Mouse (Mus musculus): Measurements from ENCODE around the gene Gm10376.
"Not testable (repeated sequence)": the region's sequence is repeated elsewhere in the genome, so short reads cannot be mapped to it uniquely, and the experiment has no call there.

Gene Gm10376

DNA sequence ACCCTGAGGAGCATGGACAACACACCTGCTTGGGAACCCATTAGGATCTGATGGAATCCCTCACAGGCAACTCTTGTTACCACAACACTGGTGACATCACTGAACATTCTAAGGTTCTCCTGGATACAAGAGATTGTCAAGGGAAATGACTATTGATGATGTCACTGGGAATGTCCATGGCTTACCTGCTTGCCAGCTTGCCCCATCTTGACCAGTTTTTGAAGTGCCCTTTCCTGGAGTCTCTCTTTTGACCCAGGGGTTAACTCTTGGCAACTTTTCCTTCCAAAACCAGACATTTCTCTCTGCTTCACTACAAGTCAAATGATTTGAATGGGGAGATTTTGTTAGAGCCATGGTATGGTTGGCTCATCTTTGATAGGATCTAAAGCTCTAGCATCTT, at the start of gene Gm10376:
Gene Gm10376 (minus strand): TSS at position 101 of the 400 bp plus-strand sequence.
- not testable (repeated sequence) for DNase-seq (ENCODE audit: low spot score)

DNA sequence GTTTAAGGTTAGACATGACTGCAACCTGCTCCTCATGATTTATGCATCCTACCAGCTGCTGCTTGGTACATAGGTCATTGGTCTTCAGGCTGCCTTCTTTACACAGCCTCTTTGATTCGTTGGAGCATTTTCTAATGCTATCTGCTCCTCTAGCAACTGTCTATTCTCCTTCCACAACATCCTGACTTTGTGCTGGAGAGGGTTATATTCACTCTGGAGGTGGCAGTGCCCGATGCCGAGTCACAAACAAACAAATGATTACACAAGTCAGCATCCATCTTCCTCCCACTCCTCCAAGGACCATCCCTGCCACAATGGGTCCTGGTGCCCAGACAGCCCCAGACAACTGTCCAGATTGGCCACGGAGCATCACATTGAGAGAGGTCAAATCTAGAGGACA, 44.8 kb upstream of the Gm10376 start:
- DNase-seq (ENCODE audit: low spot score): not testable (repeated sequence)

DNA sequence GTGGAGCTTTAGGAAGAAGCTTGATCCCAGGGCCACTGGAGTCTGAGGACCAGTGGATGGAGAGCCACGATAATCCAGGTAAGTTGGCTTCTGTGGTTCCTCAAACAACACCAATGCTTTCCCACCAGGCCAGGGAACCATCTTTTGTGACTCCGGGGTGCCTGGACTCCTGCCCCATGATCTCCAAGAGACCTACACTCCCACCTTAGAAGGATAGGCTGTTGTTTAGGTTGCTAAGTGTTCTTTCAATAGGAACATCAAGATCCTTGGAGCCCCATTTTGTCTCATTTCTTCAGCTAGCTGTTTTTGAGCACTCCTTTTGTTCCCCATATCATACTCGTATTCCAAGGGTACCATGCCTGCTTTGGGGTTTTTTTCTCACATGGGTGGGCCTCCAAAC, 42.6 kb upstream of the Gm10376 start:
- not testable (repeated sequence) for DNase-seq (ENCODE audit: low spot score)

DNA sequence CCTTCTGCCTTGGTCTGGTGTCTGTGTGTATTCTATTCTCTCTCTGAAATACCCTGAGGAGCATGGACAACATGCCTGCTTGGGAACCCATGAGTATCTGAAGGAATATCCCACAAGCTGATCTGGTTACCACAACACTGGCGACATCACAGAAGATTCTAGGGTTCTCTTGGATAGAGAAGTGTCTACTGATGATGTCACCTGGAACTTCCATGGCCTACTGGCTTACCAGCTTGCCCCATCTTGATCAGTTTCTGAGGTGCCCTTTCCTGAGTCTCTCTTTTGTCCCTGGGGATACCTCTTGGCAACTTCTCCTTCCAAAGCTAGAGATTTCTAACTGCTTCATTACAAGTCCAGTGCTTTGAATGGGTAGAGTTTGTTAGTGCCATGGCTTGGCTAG, 21.9 kb downstream of the Gm10376 start, which contains the start of gene Gm8082:
Gene Gm8082 (minus strand): TSS at position 101 of the 400 bp plus-strand sequence.
- DNase-seq (ENCODE audit: low spot score): not testable (repeated sequence)
